Mouse (Mus musculus): ENCODE results near the gene Fpr-rs7.

The Fpr-rs7 gene

GRCm38 (mm10) chr17:20114126-20114525 is at the start of gene Fpr-rs7:
TSS of gene Fpr-rs7 (minus strand) at chr17:20114226.
- Histone ChIP-seq H3K27me3 (ENCODE audit: control insufficient read depth, insufficient read depth, low read length, poor library complexity, severe bottlenecking) (no peaks in the 10 kb centered on the region), H3K36me3 (ENCODE audit: control insufficient read depth, insufficient read depth, low read length, poor library complexity, severe bottlenecking) (no peaks in the 10 kb centered on the region)
- DNase-seq (ENCODE audit: low read depth, low spot score) = no peak

DNA sequence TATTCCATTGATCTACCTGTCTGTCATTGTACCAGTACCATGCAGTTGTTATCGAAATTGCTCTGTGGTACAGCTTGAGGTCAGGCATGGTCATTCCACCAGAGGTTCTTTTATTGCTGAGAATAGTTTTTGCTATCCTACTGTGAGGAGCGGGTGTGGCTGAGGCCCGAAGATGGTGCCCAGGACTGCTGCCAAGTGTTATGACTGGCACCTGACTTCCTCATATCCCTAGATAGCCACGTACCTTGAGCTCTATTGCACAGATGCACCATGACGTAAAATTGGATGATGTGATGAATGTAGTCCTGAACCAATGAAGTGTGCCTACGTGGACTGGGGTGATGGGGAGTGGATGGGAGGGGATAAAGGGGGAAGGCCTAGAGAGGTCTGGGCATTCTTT is 39.9 kb downstream of the Fpr-rs7 start:
- DNase-seq (ENCODE audit: low read depth, low spot score) = no peak
- Histone ChIP-seq H3K36me3 (ENCODE audit: control insufficient read depth, insufficient read depth, low read length, poor library complexity, severe bottlenecking) (no peaks in the 10 kb centered on the region), H3K27me3 (ENCODE audit: control insufficient read depth, insufficient read depth, low read length, poor library complexity, severe bottlenecking) (no peaks in the 10 kb centered on the region)

DNA sequence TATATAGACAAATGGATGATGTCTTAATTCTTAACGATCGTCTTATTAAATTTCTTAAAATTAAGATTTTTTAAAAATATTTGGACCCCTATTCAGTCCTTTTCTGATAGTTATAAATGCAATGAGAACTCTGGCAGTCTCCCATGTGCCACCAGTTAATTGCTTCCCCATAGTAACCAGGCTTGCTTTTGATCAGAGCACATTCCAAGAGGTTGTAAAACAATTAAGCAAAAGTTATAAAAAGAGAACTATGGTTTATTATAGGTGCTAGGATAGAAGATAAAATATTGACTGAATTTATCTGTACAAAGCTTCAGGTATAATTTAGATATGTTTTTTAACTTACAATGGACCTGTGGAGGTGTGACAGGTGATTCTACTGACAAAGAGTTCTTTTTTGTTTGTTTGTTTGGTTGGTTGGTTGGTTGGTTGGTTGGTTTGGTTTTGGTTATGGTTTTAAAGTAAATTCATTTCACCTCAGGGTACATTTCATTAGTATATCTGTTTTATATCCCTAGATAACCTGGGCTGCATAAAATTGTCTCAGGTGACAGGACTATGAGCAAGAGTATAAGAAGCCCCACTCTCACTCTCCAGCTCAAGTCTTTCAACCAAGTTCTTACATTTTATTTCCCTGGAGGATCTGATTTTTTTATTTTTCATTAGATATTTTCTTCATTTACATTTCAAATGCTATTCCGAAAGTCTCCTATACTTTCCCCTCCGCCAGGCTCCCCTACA is 42.2 kb downstream of the Fpr-rs7 start:
- H3K36me3 ChIP-seq (ENCODE audit: control insufficient read depth, insufficient read depth, low read length, poor library complexity, severe bottlenecking) = no peaks in the 10 kb centered on the region
- no peaks in the 10 kb centered on the region for H3K27me3 ChIP-seq (ENCODE audit: control insufficient read depth, insufficient read depth, low read length, poor library complexity, severe bottlenecking)
- DNase-seq (ENCODE audit: low read depth, low spot score) = no peak
